Mouse (Mus musculus): ENCODE data around the gene Maml2. TPM values are rescaled to one million over a fixed set of nuclear protein-coding genes. Genes with fewer than 3 reads are reported as not detected.

Maml2 gene
- polyA plus RNA-seq, 1 experiment: 8.4 TPM

DNA sequence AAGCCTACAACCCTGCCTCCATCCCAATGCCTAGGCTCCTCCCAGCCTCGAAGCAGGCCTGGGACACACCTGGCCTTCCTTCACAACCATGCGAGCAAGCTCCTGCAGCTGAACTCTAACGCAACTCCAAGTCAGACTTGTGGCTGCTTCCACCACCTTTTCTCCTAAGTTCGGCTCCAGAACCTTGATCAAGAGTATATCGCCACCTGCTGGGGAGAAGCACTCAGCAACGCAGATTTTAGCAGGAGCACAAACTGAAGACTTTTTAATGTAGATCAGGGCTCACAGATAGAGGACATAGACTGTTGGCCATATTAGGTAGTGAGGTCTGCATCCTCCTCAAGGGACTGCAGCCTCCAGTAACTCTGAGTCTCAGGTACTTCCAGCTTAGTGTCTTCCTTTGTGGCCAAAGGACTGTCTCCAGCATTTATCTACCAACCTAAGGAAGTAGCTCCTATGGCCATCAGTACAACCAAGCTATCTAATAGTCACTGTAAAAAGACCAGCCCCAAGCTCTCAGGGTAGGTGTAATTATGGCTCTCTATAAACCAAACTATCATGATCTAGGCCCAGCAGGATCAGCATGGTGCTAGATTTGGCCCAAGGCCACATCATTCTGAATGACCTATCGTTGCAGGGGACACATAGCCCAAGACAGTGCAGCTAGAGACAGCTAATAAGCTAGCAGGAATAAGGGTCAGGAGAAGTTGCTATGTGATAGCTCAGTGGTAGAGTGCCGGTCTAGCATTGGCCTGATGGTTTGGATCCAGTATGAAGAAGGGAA lies 418.8 kb downstream of the Maml2 start:
- no peak for DNase-seq (ENCODE audit: low read depth)

DNA sequence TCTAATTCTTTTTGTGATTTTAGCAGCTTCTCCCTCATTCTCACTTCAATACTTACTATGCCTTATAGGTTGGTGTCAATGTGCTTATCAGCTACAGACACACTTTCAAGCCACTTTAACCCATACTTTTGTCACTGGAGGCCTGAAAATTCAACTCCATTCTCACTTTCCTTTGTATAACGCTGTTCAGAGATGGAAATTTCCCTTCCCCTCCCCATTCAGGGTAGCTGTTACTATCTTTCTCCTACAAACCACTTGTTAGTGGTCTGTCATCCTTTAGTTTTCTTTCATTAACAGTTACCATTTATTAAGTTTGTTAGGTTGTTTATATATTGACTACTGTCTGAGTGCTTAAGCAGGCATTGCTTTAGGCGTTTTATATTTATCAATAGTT lies 450.6 kb downstream of the Maml2 start, which contains the start of gene Mtmr2:
Gene Mtmr2, plus strand, starts transcription at position 7 of the 394 bp plus-strand sequence.
- no peak for DNase-seq (ENCODE audit: low read depth)

DNA sequence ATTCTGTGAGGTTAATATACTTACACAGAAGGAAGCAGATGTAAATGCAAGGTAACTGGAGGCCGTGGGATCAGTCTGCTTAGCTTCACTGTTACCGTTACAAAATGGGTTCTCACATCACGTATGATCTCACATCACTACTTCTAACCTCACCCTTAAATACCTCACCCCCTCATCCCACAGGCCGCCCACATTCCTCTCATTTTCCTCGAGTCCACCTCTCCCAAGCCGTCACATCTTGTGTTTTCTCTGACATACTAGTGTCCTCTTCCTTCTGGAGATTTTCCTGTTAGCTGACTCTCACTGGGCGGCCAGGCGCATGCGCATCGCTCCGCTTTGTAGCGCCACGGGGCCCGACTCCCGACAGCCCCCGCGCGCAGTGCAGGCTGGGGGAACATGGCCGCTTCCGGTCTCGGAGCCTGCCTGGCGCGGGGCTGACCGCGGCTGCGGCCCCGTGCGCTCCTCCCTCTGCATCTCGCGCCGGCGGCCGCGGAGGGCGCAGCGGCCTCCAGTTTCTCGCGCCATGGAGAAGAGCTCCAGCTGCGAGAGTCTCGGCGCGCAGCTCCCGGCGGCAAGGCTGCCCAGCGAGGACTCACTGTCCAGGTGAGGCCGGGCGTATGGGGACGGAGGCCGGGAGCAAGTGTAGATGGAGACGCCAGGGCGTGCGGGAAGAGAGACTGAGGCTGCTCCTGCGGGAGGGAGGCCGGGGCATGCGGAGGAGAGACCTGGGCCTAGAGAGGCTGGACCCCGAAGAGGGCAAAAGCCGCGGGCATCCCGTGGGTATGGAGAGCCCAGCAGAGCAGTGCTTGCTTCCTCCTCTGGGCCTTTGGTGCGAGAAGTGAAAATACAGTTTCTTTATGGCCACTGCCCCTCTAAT lies 451.3 kb downstream of the Maml2 start:
- DNase-seq (ENCODE audit: low read depth): no peak

DNA sequence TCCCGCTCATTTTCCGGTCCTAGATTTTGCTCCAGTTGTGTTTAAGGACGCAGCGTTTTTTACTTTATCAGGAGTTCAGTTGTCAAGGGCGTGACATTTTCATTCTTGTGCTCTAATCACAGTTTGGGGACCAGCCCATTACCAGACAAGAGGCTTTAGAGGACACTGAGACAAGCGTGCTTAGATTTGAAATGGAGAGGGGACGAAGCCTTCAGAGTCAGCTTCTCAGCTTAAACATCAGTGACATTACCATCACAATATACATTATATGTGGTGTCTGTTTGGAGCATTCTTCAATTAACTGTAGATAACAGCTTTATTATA lies 451.9 kb downstream of the Maml2 start:
- DNase-seq (ENCODE audit: low read depth): no peak

DNA sequence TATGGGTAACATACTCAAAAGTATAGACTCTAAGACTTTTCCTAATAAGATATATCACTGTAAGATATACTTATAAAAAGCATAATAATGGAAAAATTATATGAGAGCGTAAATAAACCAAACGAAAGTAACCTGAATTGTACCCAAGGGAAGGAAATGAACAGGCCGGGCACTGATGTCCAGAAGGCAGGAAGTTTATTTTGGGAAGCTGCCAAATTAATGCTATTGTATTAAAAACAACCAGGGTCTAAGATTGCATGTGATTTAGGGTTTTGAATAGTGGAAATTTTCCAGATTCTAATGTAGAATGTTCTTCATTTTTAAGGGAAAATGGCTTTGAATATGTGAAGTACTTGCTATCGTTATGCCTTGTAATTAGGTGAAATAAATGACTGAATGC lies 454.8 kb downstream of the Maml2 start:
- no peak for DNase-seq (ENCODE audit: low read depth)

Other genes starting within 250 kb of the Maml2 start
- gene Jrkl, start 52.1 kb upstream of the Maml2 start, polyA plus RNA-seq (2012; rRNA removed): 1.2 TPM in 2 replicates
- 10.7 and 11.1 TPM in 2 replicates for gene Ccdc82, start 51.0 kb upstream of the Maml2 start, polyA plus RNA-seq (2012; rRNA removed)
- not detected in 2 replicates for gene Gm17571, start 148.8 kb downstream of the Maml2 start, polyA plus RNA-seq (2012; rRNA removed)